Comparison of ENCODE assay signal across 8 mouse cellular contexts in genomic region chr5:103910748-103911409, GRCm38 (mm10). TPM values are rescaled to one million over a fixed set of nuclear protein-coding genes. Genes with fewer than 3 reads are reported as not detected.
A peak's percentile ranks its signal among the peaks of the same experiment; 100 is the strongest.
DNase-seq lines count a peak whose midpoint lies in the region; ATAC-seq lines count a peak whose summit lies in the region.

TSS of gene Klhl8 (minus strand) at chr5:103911259.

- no peaks in the 10 kb centered on the region for H3K9me3 ChIP-seq in intestine, embryonic 15.5 days

- peak within 1 kb of the TSS; percentile 91 for H3K4me2 ChIP-seq in intestine, embryonic 15.5 days (replicated peaks)

- under 1% methylated on average over 78 of the region's 86 CpGs for whole genome bisulfite sequencing in intestine, embryonic 15.5 days

- no peaks in the 10 kb centered on the region; the same call in 1 of the 2 replicates for H3K27me3 ChIP-seq in intestine, embryonic 15.5 days (replicated peaks)

- no peaks in the 10 kb centered on the region for H3K36me3 ChIP-seq in intestine, embryonic 15.5 days

- ATAC-seq in intestine, embryonic 15.5 days: peak; percentile 99
- ATAC-seq in megakaryocyte-erythroid progenitor cell, adult 5-6 weeks (replicated peaks; ENCODE audit: low FRiP score, low TSS enrichment, poor library complexity, severe bottlenecking): peak; percentile 85

- peak within 1 kb of the TSS; percentile 84 for H3K9ac ChIP-seq in intestine, embryonic 15.5 days

- H3K27ac ChIP-seq in intestine, embryonic 15.5 days: no peak within 1 kb of the TSS

- no peaks in the 10 kb centered on the region for H3K4me1 ChIP-seq in intestine, embryonic 15.5 days (replicated peaks)

- DNase-seq in adrenal gland, adult 2 months: peak; percentile 94
- DNase-seq in embryo, embryonic 11 days: peak; percentile 96
- DNase-seq in gastrocnemius, postnatal 25 days: peak; percentile 90
- DNase-seq in left cerebral cortex, postnatal 14 days (ENCODE audit: low spot score in 2 of 2): peak; percentile 83 to 87
- peak; percentile 86 for DNase-seq in right cerebral cortex, postnatal 14 days
- DNase-seq in urinary bladder, postnatal 25 days (ENCODE audit: low spot score): peak; percentile 79

- peak within 1 kb of the TSS; percentile 88 for H3K4me3 ChIP-seq in intestine, embryonic 15.5 days (replicated peaks)

- intact Hi-C loops in left cerebral cortex, postnatal 14 days (cut with DNase I): loop anchor here (5.0 kb wide), 1 partner anchor 54 kb away; no protein-coding TSS in a partner anchor

RNA-seq across cellular contexts. Expression of gene Klhl8, which starts in this region (rescaled TPM):
- total RNA-seq in adrenal gland, adult 2 months (2021): 10 to 100 TPM; 15.2 to 17.7 TPM
- polyA plus RNA-seq in adrenal gland, adult 2 months (2012; rRNA removed): 3.7 and 4.0 TPM in 2 replicates
- total RNA-seq in gastrocnemius, postnatal 25 days (2021): 10 to 100 TPM; 21.5 to 25.5 TPM
- 8.2 and 8.5 TPM in 2 replicates for polyA plus RNA-seq in intestine, embryonic 15.5 days (2015; fragmentation: Nextera tagmentation; extraction: Ambion mirVana)
- 10 to 100 TPM; 36.7 to 40.9 TPM for total RNA-seq in left cerebral cortex, postnatal 14 days (2021)
- total RNA-seq in megakaryocyte-erythroid progenitor cell, adult 5-6 weeks (2014; fragmentation: Nextera tagmentation): 2.1 and 2.2 TPM in 2 replicates
- 3.6 and 8.5 TPM in 2 replicates for total RNA-seq in megakaryocyte-erythroid progenitor cell, adult 5-6 weeks (2017)
